Mouse (Mus musculus) bone marrow, adult 2 months (tissue): Measurements from ENCODE around the gene Spred1.

Source experiments
- CTCF ChIP-seq: fragments of 200-500 bp; IDR thresholded peaks from 2 replicates; pipeline ENCODE4 v1.5.1; 2011; ENCODE audit warnings: low read length, control low read depth; ENCODE audit not compliant: control insufficient read depth, insufficient read depth
- POLR2A ChIP-seq: fragments of 200-500 bp; IDR thresholded peaks from 2 replicates; pipeline ENCODE4 v1.6.1; 2011; ENCODE audit warnings: low read depth, mild to moderate bottlenecking, control low read depth, low read length, borderline replicate concordance; ENCODE audit not compliant: control insufficient read depth

GRCm38 (mm10) chr2:117086002-117086765 is 35.0 kb upstream of the Spred1 start:
- no peak for TF ChIP-seq CTCF
- no peak for TF ChIP-seq POLR2A
